Mouse (Mus musculus) heart, embryonic 14.5 days (tissue): ENCODE results near the gene Ptges. TPM values are rescaled to one million over a fixed set of nuclear protein-coding genes. Genes with fewer than 3 reads are reported as not detected.

Experiments used
- ATAC-seq: fragments of 200-750 bp; cut with Nextera tagmentation; 2 replicates; pipeline ENCODE4 v1.8.0; 2017; ENCODE audit warnings: low read depth, moderate TSS enrichment; ENCODE audit not compliant: insufficient number of reproducible peaks, insufficient read depth, low FRiP score
- H3K27ac ChIP-seq, 2 experiments: fragments of 200-500 bp in 1 of 2; fragments of 300-500 bp in 1 of 2; sonication (generic) in 1 of 2; replicated peaks in 1 of 2; 2 replicates each; pipeline ENCODE4 v1.5.1; 2012 to 2014; ENCODE audit warnings: low read depth in 2 of 2, low read length in 2 of 2, control low read depth in 1 of 2, mild to moderate bottlenecking in 1 of 2, mixed read lengths in 1 of 2; ENCODE audit not compliant: control insufficient read depth in 1 of 2, insufficient read depth in 1 of 2
- H3K27me3 ChIP-seq: fragments of 300-500 bp; sonication (generic); 2 replicates; pipeline ENCODE4 v1.6.1; 2014; ENCODE audit warnings: mild to moderate bottlenecking, low read length, control low read depth; ENCODE audit not compliant: control insufficient read depth, insufficient read depth
- H3K36me3 ChIP-seq: fragments of 300-500 bp; sonication (generic); 2 replicates; pipeline ENCODE4 v1.6.1; 2014; ENCODE audit warnings: mild to moderate bottlenecking, control low read depth, low read length, mixed read lengths; ENCODE audit not compliant: control insufficient read depth, insufficient read depth
- H3K4me1 ChIP-seq, 2 experiments: fragments of 200-500 bp in 1 of 2; fragments of 300-500 bp in 1 of 2; sonication (generic) in 1 of 2; 2 replicates each; pipeline ENCODE4 v1.6.1; 2012 to 2014; ENCODE audit warnings: low read length in 2 of 2, control low read depth in 1 of 2, mixed read lengths in 1 of 2; ENCODE audit not compliant: control insufficient read depth in 2 of 2, insufficient read depth in 2 of 2
- H3K4me2 ChIP-seq: fragments of 300-500 bp; sonication (generic); 2 replicates; pipeline ENCODE4 v1.6.1; 2014; ENCODE audit warnings: mild to moderate bottlenecking, low read length
- H3K4me3 ChIP-seq, 2 experiments: fragments of 200-500 bp in 1 of 2; fragments of 300-500 bp in 1 of 2; sonication (generic) in 1 of 2; 2 replicates each; pipeline ENCODE4 v1.5.1; 2012 to 2014; ENCODE audit warnings: low read length in 2 of 2, mild to moderate bottlenecking in 2 of 2, control low read depth in 1 of 2, low read depth in 1 of 2, moderate library complexity in 1 of 2; ENCODE audit not compliant: control insufficient read depth in 1 of 2, insufficient read depth in 1 of 2
- H3K9ac ChIP-seq: fragments of 300-500 bp; sonication (generic); 2 replicates; pipeline ENCODE4 v1.6.1; 2014; ENCODE audit warnings: mild to moderate bottlenecking, low read length
- H3K9me3 ChIP-seq: fragments of 300-500 bp; sonication (generic); 2 replicates; pipeline ENCODE4 v1.6.1; 2016; ENCODE audit warnings: low read length, control low read depth; ENCODE audit not compliant: control insufficient read depth
- WGBS: fragments of 180-500 bp; shearing (Covaris S2); extraction: QIAGEN DNeasy Blood & Tissue Kit; methylation state at CpG from one replicate; pipeline ENCODE4 v1.1.7; 2014; 5-methylcytosine and 5-hydroxymethylcytosine counted together
- polyA plus RNA-seq: library from polyadenylated mRNA; unstranded; fragments of >200 nt; fragmentation: Nextera tagmentation; extraction: Ambion mirVana; gene quantifications from 2 replicates; pipeline ENCODE4 v1.2.1, GENCODE M21; 2014

Ptges gene
- polyA plus RNA-seq, 1 experiment from 2014 or later = 3.9 TPM

- Histone ChIP-seq H3K27ac (no peak overlapping the region), H3K4me3 (no peak overlapping the region), H3K36me3 (0 out of 2 replicates have a peak, but pooled peaks cover 4% of the 10 kb centered on the region), H3K27me3 (peaks cover 7% of the 10 kb centered on the region; the same call in 1 of the 2 replicates), H3K4me2 (no peak overlapping the region), H3K9ac (no peak overlapping the region), H3K9me3 (no peaks in the 10 kb centered on the region), H3K4me1 (peaks cover 48 to 56% of the 10 kb centered on the region in 2 experiments)
- 67% methylated on average over 8 of the region's 8 CpGs for WGBS
- no peak for ATAC-seq
These were observed 81.5 kb downstream of the Ptges start for GRCm38 (mm10) chr2:30848184-30848583.

GRCm38 (mm10) chr2:30846723-30847122 lies 82.9 kb downstream of the Ptges start:
- no peaks in the 10 kb centered on the region for H3K9me3 ChIP-seq
- H3K4me3 ChIP-seq = peak overlapping the region; percentile 20 to 25
- 11% methylated on average over 6 of the region's 6 CpGs for WGBS
- peak overlapping the region; percentile 85 for H3K9ac ChIP-seq
- H3K36me3 ChIP-seq = 0 out of 2 replicates have a peak, but pooled peaks cover 4% of the 10 kb centered on the region
- H3K4me2 ChIP-seq = peak overlapping the region; percentile 73
- peaks cover 43 to 55% of the 10 kb centered on the region in 2 experiments for H3K4me1 ChIP-seq
- H3K27ac ChIP-seq = peak overlapping the region; percentile 57 to 75
- H3K27me3 ChIP-seq = peaks cover 7% of the 10 kb centered on the region; the same call in 1 of the 2 replicates
- ATAC-seq = peak; percentile 38; the same call in 1 of the 2 replicates

- H3K9ac ChIP-seq = peak overlapping the region; percentile 85
- 0 out of 2 replicates have a peak, but pooled peaks cover 4% of the 10 kb centered on the region for H3K36me3 ChIP-seq
- peaks cover 7% of the 10 kb centered on the region; the same call in 1 of the 2 replicates for H3K27me3 ChIP-seq
- H3K4me1 ChIP-seq = peaks cover 39 to 55% of the 10 kb centered on the region in 2 experiments
- H3K9me3 ChIP-seq = no peaks in the 10 kb centered on the region
- no peak for ATAC-seq
- H3K4me3 ChIP-seq = peak overlapping the region; percentile 59 to 89
- peak overlapping the region; percentile 73 for H3K4me2 ChIP-seq
- H3K27ac ChIP-seq = peak overlapping the region; percentile 20 to 75
- 39% methylated on average over 8 of the region's 8 CpGs for WGBS
These were observed 83.4 kb downstream of the Ptges start for GRCm38 (mm10) chr2:30846236-30846635.

- Histone ChIP-seq H3K4me2 (peak overlapping the region; percentile 73), H3K27ac (peak overlapping the region; percentile 20 to 75), H3K27me3 (peaks cover 7% of the 10 kb centered on the region; the same call in 1 of the 2 replicates), H3K4me1 (peaks cover 30 to 47% of the 10 kb centered on the region in 2 experiments), H3K36me3 (0 out of 2 replicates have a peak, but pooled peaks cover 4% of the 10 kb centered on the region), H3K4me3 (peak overlapping the region; percentile 59 to 89), H3K9me3 (no peaks in the 10 kb centered on the region), H3K9ac (peak overlapping the region; percentile 85)
- 0 out of 2 replicates have a peak, but pooled peaks have one; percentile 22 for ATAC-seq
- under 1% methylated on average over 80 of the region's 80 CpGs for WGBS
These were observed 84.3 kb downstream of the Ptges start for GRCm38 (mm10) chr2:30845152-30846070.

GRCm38 (mm10) chr2:30842615-30843014 lies 87.0 kb downstream of the Ptges start:
- 8% methylated on average over 10 of the region's 10 CpGs for WGBS
- peaks cover 7% of the 10 kb centered on the region; the same call in 1 of the 2 replicates for H3K27me3 ChIP-seq
- ATAC-seq = peak; percentile 59; the same call in 1 of the 2 replicates
- peak overlapping the region; percentile 48 for H3K4me2 ChIP-seq
- no peaks in the 10 kb centered on the region for H3K36me3 ChIP-seq
- 0 out of 4 replicates have a peak overlapping the region, but pooled peaks of 1 of the 2 experiments have one; percentile 10 for H3K4me3 ChIP-seq
- peaks cover 28 to 34% of the 10 kb centered on the region in 2 experiments for H3K4me1 ChIP-seq
- H3K9me3 ChIP-seq = no peaks in the 10 kb centered on the region
- peak overlapping the region; percentile 80 to 89 for H3K27ac ChIP-seq
- H3K9ac ChIP-seq = peak overlapping the region; percentile 58

Other genes with a start within 250 kb of the Ptges start
- 1.8 and 2.1 TPM in 2 replicates for gene 1700001O22Rik, start 126.2 kb downstream of the Ptges start, polyA plus RNA-seq
- 84.2 and 84.9 TPM in 2 replicates for gene Ntmt1, start 122.0 kb downstream of the Ptges start, polyA plus RNA-seq
- 16.7 and 17.8 TPM in 2 replicates for gene Asb6, start 99.5 kb downstream of the Ptges start, polyA plus RNA-seq
- gene Prrx2, start 94.9 kb downstream of the Ptges start, polyA plus RNA-seq = 33.2 and 47.0 TPM in 2 replicates
- gene Tor1b, start 23.1 kb upstream of the Ptges start, polyA plus RNA-seq = 22.4 and 26.1 TPM in 2 replicates
- 44.4 and 48.8 TPM in 2 replicates for gene Tor1a, start 38.1 kb upstream of the Ptges start, polyA plus RNA-seq
- 30.8 and 32.9 TPM in 2 replicates for gene BC005624, start 52.3 kb upstream of the Ptges start, polyA plus RNA-seq
- 34.4 and 35.6 TPM in 2 replicates for gene Usp20, start 52.4 kb upstream of the Ptges start, polyA plus RNA-seq
- gene Fnbp1, start 212.1 kb upstream of the Ptges start, polyA plus RNA-seq = 17.6 and 19.4 TPM in 2 replicates
- 26.6 and 27.3 TPM in 2 replicates for gene Gpr107, start 222.5 kb upstream of the Ptges start, polyA plus RNA-seq